Mouse (Mus musculus): ENCODE measurements around the gene Pank1. TPM values are rescaled to one million over a fixed set of nuclear protein-coding genes. Genes with fewer than 3 reads are reported as not detected.

The Pank1 gene
- total RNA-seq, 2 experiments from 2014 or later, result 19.2 to 21.4 TPM

Small RNA genes within 50 kb of the gene (microRNA-seq; reads per million reads assigned to microRNA genes)
- 982 to 2,723 reads per million in 2 experiments for gene Mir107

Other genes with a start within 250 kb of the Pank1 start
- gene Ifit1bl2, start 238.7 kb downstream of the Pank1 start, total RNA-seq (2021), result under 1 TPM; 0.16 to 0.19 TPM
- not detected for gene Ifit1, start 238.6 kb downstream of the Pank1 start, total RNA-seq (2021)
- 1 to 10 TPM; 2.5 to 2.8 TPM for gene Slc16a12, start 132.2 kb downstream of the Pank1 start, total RNA-seq (2021)
- 1 to 10 TPM; 1.4 to 3.0 TPM for gene Kif20b, start 42.9 kb upstream of the Pank1 start, total RNA-seq (2021)